ENCODE assay signal across 8 mouse cellular contexts in genomic region chr7:79211287-79211976, GRCm38 (mm10).
DNase-seq lines count a peak whose midpoint lies in the region; ATAC-seq and TF ChIP-seq lines count a peak whose summit lies in the region.

No protein-coding gene starts in this region.

- no peak for DNase-seq in lung, postnatal 25 days (ENCODE audit: low spot score)
- DNase-seq in limb, embryonic 11.5 days (ENCODE audit: low spot score): no peak
- peak; percentile 25 for DNase-seq in stomach, postnatal 0 days (ENCODE audit: low spot score)
- DNase-seq in gastrocnemius, adult 8-10 months (ENCODE audit: low spot score in 2 of 2): no peak
- DNase-seq in right cerebral cortex, postnatal 10 days (ENCODE audit: low spot score in 2 of 2): no peak
- no peak for DNase-seq in natural killer cell, adult 2 months (ENCODE audit: low spot score in 2 of 2)

- no peak for TF ChIP-seq CTCF in stomach, postnatal 0 days (IDR thresholded peaks at IDR 0.05; ENCODE audit: low read depth)

- H3K4me3 ChIP-seq in lung, embryonic 15.5 days: no peak overlapping the region
- H3K4me3 ChIP-seq in embryonic facial prominence, embryonic 12.5 days: no peak overlapping the region
- no peak overlapping the region for H3K4me3 ChIP-seq in limb, embryonic 11.5 days (ENCODE audit: low read depth, low read length)
- no peak overlapping the region for H3K4me3 ChIP-seq in stomach, postnatal 0 days (ENCODE audit: low read depth, low read length)

- no peaks in the 10 kb centered on the region for H3K27me3 ChIP-seq in lung, embryonic 15.5 days
- no peaks in the 10 kb centered on the region for H3K27me3 ChIP-seq in embryonic facial prominence, embryonic 12.5 days
- no peaks in the 10 kb centered on the region for H3K27me3 ChIP-seq in limb, embryonic 11.5 days (ENCODE audit: control insufficient read depth, insufficient read depth, low read length)
- H3K27me3 ChIP-seq in stomach, postnatal 0 days (ENCODE audit: control insufficient read depth, insufficient read depth, low read length): no peaks in the 10 kb centered on the region

- no peaks in the 10 kb centered on the region for H3K36me3 ChIP-seq in lung, embryonic 15.5 days
- no peaks in the 10 kb centered on the region for H3K36me3 ChIP-seq in embryonic facial prominence, embryonic 12.5 days
- no peaks in the 10 kb centered on the region for H3K36me3 ChIP-seq in limb, embryonic 11.5 days (ENCODE audit: control insufficient read depth, insufficient read depth, low read length)
- no peaks in the 10 kb centered on the region for H3K36me3 ChIP-seq in stomach, postnatal 0 days (ENCODE audit: control insufficient read depth, insufficient read depth, low read length)

- H3K27ac ChIP-seq in lung, embryonic 15.5 days: peak overlapping the region; percentile 73
- no peak overlapping the region for H3K27ac ChIP-seq in embryonic facial prominence, embryonic 12.5 days
- no peak overlapping the region; the same call in 1 of the 2 replicates for H3K27ac ChIP-seq in limb, embryonic 11.5 days (replicated peaks; ENCODE audit: low read depth, low read length)
- peak overlapping the region; percentile 36; the same call in 1 of the 2 replicates for H3K27ac ChIP-seq in stomach, postnatal 0 days (replicated peaks)

- peak; percentile 92 for ATAC-seq in lung, embryonic 15.5 days (ENCODE audit: borderline replicate concordance, extremely low read depth, low FRiP score, low TSS enrichment)
- ATAC-seq in embryonic facial prominence, embryonic 12.5 days (ENCODE audit: insufficient number of reproducible peaks, insufficient read depth, low FRiP score, low TSS enrichment): peak; percentile 79
- peak; percentile 73 for ATAC-seq in limb, embryonic 11.5 days (ENCODE audit: insufficient number of reproducible peaks, low FRiP score, low TSS enrichment, low read depth)
- ATAC-seq in stomach, postnatal 0 days (ENCODE audit: low FRiP score, low TSS enrichment): peak; percentile 71

- no peaks in the 10 kb centered on the region for H3K9me3 ChIP-seq in lung, embryonic 15.5 days
- H3K9me3 ChIP-seq in embryonic facial prominence, embryonic 12.5 days: no peaks in the 10 kb centered on the region
- no peaks in the 10 kb centered on the region for H3K9me3 ChIP-seq in limb, embryonic 11.5 days (ENCODE audit: control insufficient read depth, low read length)
- H3K9me3 ChIP-seq in stomach, postnatal 0 days (ENCODE audit: control insufficient read depth, low read length): no peaks in the 10 kb centered on the region

- H3K9ac ChIP-seq in lung, embryonic 15.5 days: no peak overlapping the region
- H3K9ac ChIP-seq in embryonic facial prominence, embryonic 12.5 days: no peak overlapping the region
- H3K9ac ChIP-seq in limb, embryonic 11.5 days (ENCODE audit: low read length): no peak overlapping the region
- no peak overlapping the region for H3K9ac ChIP-seq in stomach, postnatal 0 days (ENCODE audit: low read length)

- TF ChIP-seq EP300 in stomach, postnatal 0 days (optimal IDR thresholded peaks at IDR 0.05): no peak

- H3K4me1 ChIP-seq in lung, embryonic 15.5 days: peaks cover 26% of the 10 kb centered on the region
- H3K4me1 ChIP-seq in embryonic facial prominence, embryonic 12.5 days: peaks cover 8% of the 10 kb centered on the region
- 0 out of 2 replicates have a peak, but pooled peaks cover 5% of the 10 kb centered on the region for H3K4me1 ChIP-seq in limb, embryonic 11.5 days (ENCODE audit: control insufficient read depth, insufficient read depth, low read length)
- H3K4me1 ChIP-seq in stomach, postnatal 0 days (replicated peaks; ENCODE audit: control insufficient read depth, insufficient read depth): no peaks in the 10 kb centered on the region

- peak overlapping the region; percentile 44 for H3K4me2 ChIP-seq in lung, embryonic 15.5 days
- no peak overlapping the region for H3K4me2 ChIP-seq in embryonic facial prominence, embryonic 12.5 days (replicated peaks)
- H3K4me2 ChIP-seq in limb, embryonic 11.5 days (ENCODE audit: low read depth, severe bottlenecking): no peak overlapping the region
- peak overlapping the region; percentile 29; the same call in 1 of the 2 replicates for H3K4me2 ChIP-seq in stomach, postnatal 0 days (replicated peaks; ENCODE audit: low read depth)

- WGBS in lung, embryonic 15.5 days: 4% methylated on average over 9 of the region's 9 CpGs
- WGBS in embryonic facial prominence, embryonic 12.5 days: 13% methylated on average over 9 of the region's 9 CpGs
- WGBS in limb, embryonic 11.5 days: 19% methylated on average over 9 of the region's 9 CpGs
- WGBS in stomach, postnatal 0 days: 5% methylated on average over 9 of the region's 9 CpGs

Comparison
In these comparisons a context has a peak if more than half of its experiments do, and no peak if none do; other contexts are left out.
1. H3K27ac ChIP-seq: peak in lung, embryonic 15.5 days (single experiment) and stomach, postnatal 0 days (single experiment); none in embryonic facial prominence, embryonic 12.5 days (single experiment) and limb, embryonic 11.5 days (single experiment).
2. H3K4me2 ChIP-seq: peak in lung, embryonic 15.5 days (single experiment) and stomach, postnatal 0 days (single experiment); none in embryonic facial prominence, embryonic 12.5 days (single experiment) and limb, embryonic 11.5 days (single experiment).
3. Peak in every context shown above with its lines, with median percentiles within 50 percentile points of each other: ATAC-seq.